Mouse (Mus musculus) stomach, postnatal 0 days (tissue): ENCODE measurements around the gene Onecut1. TPM values are rescaled to one million over a fixed set of nuclear protein-coding genes. Genes with fewer than 3 reads are reported as not detected.
A peak's percentile ranks its signal among the peaks of the same experiment; 100 is the strongest.

ENCODE experiments used
- ATAC-seq: fragments of 200-750 bp; cut with Nextera tagmentation; 2 replicates; pipeline ENCODE4 v1.8.0; 2017; ENCODE audit not compliant: low FRiP score, low TSS enrichment
- DNase-seq: peaks from one replicate; pipeline ENCODE4 v3.0.0-alpha.2; 2016; ENCODE audit warnings: low spot score
- H3K27ac ChIP-seq: fragments of 300-500 bp; sonication (generic); replicated peaks from 2 replicates; pipeline ENCODE4 v1.5.1; 2014; ENCODE audit warnings: mild to moderate bottlenecking, control low read depth
- H3K27me3 ChIP-seq: fragments of 300-500 bp; sonication (generic); 2 replicates; pipeline ENCODE4 v1.6.1; 2014; ENCODE audit warnings: low read length; ENCODE audit not compliant: control insufficient read depth, insufficient read depth
- H3K36me3 ChIP-seq: fragments of 300-500 bp; sonication (generic); 2 replicates; pipeline ENCODE4 v1.6.1; 2014; ENCODE audit warnings: low read length, mixed read lengths; ENCODE audit not compliant: control insufficient read depth, insufficient read depth
- H3K4me1 ChIP-seq: fragments of 300-500 bp; sonication (generic); replicated peaks from 2 replicates; pipeline ENCODE4 v1.6.1; 2014; ENCODE audit warnings: antibody characterized with exemption; ENCODE audit not compliant: control insufficient read depth, insufficient read depth
- H3K4me2 ChIP-seq: fragments of 300-500 bp; sonication (generic); replicated peaks from 2 replicates; pipeline ENCODE4 v1.6.1; 2014; ENCODE audit warnings: low read depth, mild to moderate bottlenecking, control low read depth, moderate library complexity
- H3K4me3 ChIP-seq: fragments of 300-500 bp; sonication (generic); 2 replicates; pipeline ENCODE4 v1.5.1; 2014; ENCODE audit warnings: low read depth, low read length, control low read depth
- H3K9ac ChIP-seq: fragments of 300-500 bp; sonication (generic); 2 replicates; pipeline ENCODE4 v1.6.1; 2014; ENCODE audit warnings: mild to moderate bottlenecking, low read length, control low read depth, mixed read lengths
- H3K9me3 ChIP-seq: fragments of 300-500 bp; sonication (generic); 2 replicates; pipeline ENCODE4 v1.6.1; 2016; ENCODE audit warnings: low read length; ENCODE audit not compliant: control insufficient read depth
- CTCF ChIP-seq: IDR thresholded peaks from 2 replicates; pipeline ENCODE4 v1.5.1; 2016; ENCODE audit warnings: antibody characterized with exemption, low read depth, mild to moderate bottlenecking, moderate library complexity
- EP300 ChIP-seq: optimal IDR thresholded peaks from 2 replicates; pipeline ENCODE3; 2016; ENCODE audit warnings: antibody characterized with exemption
- WGBS: fragments of 180-500 bp; shearing (Covaris S2); extraction: QIAGEN DNeasy Blood & Tissue Kit; methylation state at CpG from one replicate; pipeline ENCODE4 v1.1.7; 2014; 5-methylcytosine and 5-hydroxymethylcytosine counted together
- polyA plus RNA-seq: library from polyadenylated mRNA; unstranded; fragments of >200 nt; fragmentation: Nextera tagmentation; extraction: Ambion mirVana; gene quantifications from 2 replicates; pipeline ENCODE4 v1.2.1, GENCODE M21; 2015

The Onecut1 gene
- polyA plus RNA-seq, 1 experiment from 2014 or later, result 0.10 TPM

- Histone ChIP-seq H3K4me2 (no peak overlapping the region), H3K9ac (no peak overlapping the region), H3K36me3 (no peaks in the 10 kb centered on the region), H3K27me3 (peaks cover 27% of the 10 kb centered on the region; the same call in 1 of the 2 replicates), H3K4me3 (no peak overlapping the region), H3K4me1 (peaks cover 2% of the 10 kb centered on the region; the same call in 1 of the 2 replicates), H3K9me3 (no peaks in the 10 kb centered on the region), H3K27ac (no peak overlapping the region)
- TF ChIP-seq EP300 (no peak), CTCF (no peak)
- ATAC-seq (no peak), DNase-seq (no peak)
- 10% methylated on average over 32 of the region's 33 CpGs for WGBS
These were observed 14.6 kb upstream of the Onecut1 start for GRCm38 (mm10) chr9:74846867-74847830.

GRCm38 (mm10) chr9:74848411-74849194, 13.1 kb upstream of the Onecut1 start:
- no peak overlapping the region for H3K27ac ChIP-seq
- TF ChIP-seq EP300 (no peak), CTCF (no peak)
- ATAC-seq, result no peak
- peaks cover 31% of the 10 kb centered on the region; the same call in 1 of the 2 replicates for H3K27me3 ChIP-seq
- no peaks in the 10 kb centered on the region for H3K36me3 ChIP-seq
- WGBS, result 1% methylated on average over 46 of the region's 46 CpGs
- peak overlapping the region; percentile 62 for H3K4me2 ChIP-seq
- H3K9ac ChIP-seq, result no peak overlapping the region
- peaks cover 2% of the 10 kb centered on the region; the same call in 1 of the 2 replicates for H3K4me1 ChIP-seq
- H3K4me3 ChIP-seq, result peak overlapping the region; percentile 39
- DNase-seq, result no peak
- no peaks in the 10 kb centered on the region for H3K9me3 ChIP-seq

- ATAC-seq, result no peak
- 1% methylated on average over 54 of the region's 63 CpGs for WGBS
- no peaks in the 10 kb centered on the region for H3K36me3 ChIP-seq
- H3K4me3 ChIP-seq, result peak overlapping the region; percentile 39
- H3K9ac ChIP-seq, result no peak overlapping the region
- peak overlapping the region; percentile 62 for H3K4me2 ChIP-seq
- H3K27me3 ChIP-seq, result peaks cover 34% of the 10 kb centered on the region; the same call in 1 of the 2 replicates
- TF ChIP-seq EP300, result no peak
- TF ChIP-seq CTCF, result no peak
- H3K4me1 ChIP-seq, result peaks cover 2% of the 10 kb centered on the region; the same call in 1 of the 2 replicates
- peak; percentile 24 for DNase-seq
- H3K27ac ChIP-seq, result no peak overlapping the region
- no peaks in the 10 kb centered on the region for H3K9me3 ChIP-seq
These were observed 12.3 kb upstream of the Onecut1 start for GRCm38 (mm10) chr9:74849195-74849978.

GRCm38 (mm10) chr9:74849979-74850780, 11.5 kb upstream of the Onecut1 start:
- no peak overlapping the region for H3K9ac ChIP-seq
- H3K4me1 ChIP-seq, result peaks cover 2% of the 10 kb centered on the region; the same call in 1 of the 2 replicates
- no peak overlapping the region for H3K4me2 ChIP-seq
- no peak for ATAC-seq
- no peak overlapping the region for H3K27ac ChIP-seq
- 21% methylated on average over 12 of the region's 12 CpGs for WGBS
- peaks cover 34% of the 10 kb centered on the region; the same call in 1 of the 2 replicates for H3K27me3 ChIP-seq
- TF ChIP-seq EP300, result no peak
- TF ChIP-seq CTCF, result no peak
- H3K4me3 ChIP-seq, result no peak overlapping the region
- H3K9me3 ChIP-seq, result no peaks in the 10 kb centered on the region
- H3K36me3 ChIP-seq, result no peaks in the 10 kb centered on the region
- DNase-seq, result no peak

- H3K4me3 ChIP-seq, result no peak overlapping the region
- DNase-seq, result no peak
- H3K27ac ChIP-seq, result no peak overlapping the region
- no peak overlapping the region for H3K9ac ChIP-seq
- no peak overlapping the region for H3K4me2 ChIP-seq
- TF ChIP-seq EP300, result no peak
- no peak for TF ChIP-seq CTCF
- H3K36me3 ChIP-seq, result no peaks in the 10 kb centered on the region
- WGBS, result 25% methylated on average over 5 of the region's 5 CpGs
- peaks cover 2% of the 10 kb centered on the region; the same call in 1 of the 2 replicates for H3K4me1 ChIP-seq
- H3K27me3 ChIP-seq, result peaks cover 34% of the 10 kb centered on the region; the same call in 1 of the 2 replicates
- no peaks in the 10 kb centered on the region for H3K9me3 ChIP-seq
- ATAC-seq, result no peak
These were observed 11.0 kb upstream of the Onecut1 start for GRCm38 (mm10) chr9:74850781-74851145.
